Mouse (Mus musculus) CD4-positive, CD25-positive, alpha-beta regulatory T cell, adult 2 months (primary cell): ENCODE results near the gene Paqr4.
"Not testable (repeated sequence)": the region's sequence is repeated elsewhere in the genome, so short reads cannot be mapped to it uniquely, and the experiment has no call there.

Experiments
- DNase-seq: peaks from one replicate; pipeline ENCODE4 v3.0.0-alpha.2; 2012; ENCODE audit warnings: low read depth, low spot score

The Paqr4 gene

GRCm38 (mm10) chr17:23740598-23741021 lies at the start of gene Paqr4:
Paqr4 (minus strand) TSS chr17:23740867.
- DNase-seq = no peak

GRCm38 (mm10) chr17:23789749-23790268 lies 49.1 kb upstream of the Paqr4 start:
- no peak for DNase-seq

- DNase-seq = no peak
Measured at GRCm38 (mm10) chr17:23788973-23789372, 48.3 kb upstream of the Paqr4 start.

- DNase-seq = no peak
Measured at GRCm38 (mm10) chr17:23786510-23786931, 45.9 kb upstream of the Paqr4 start.

GRCm38 (mm10) chr17:23785561-23786471 lies 45.1 kb upstream of the Paqr4 start, which contains the start of gene Flywch2:
Flywch2 (minus strand) TSS chr17:23786081.
- peak; percentile 86 for DNase-seq

- no peak for DNase-seq
Measured at GRCm38 (mm10) chr17:23783352-23783751, 42.7 kb upstream of the Paqr4 start.

- DNase-seq = no peak
Measured at GRCm38 (mm10) chr17:23778447-23778846, 37.8 kb upstream of the Paqr4 start.

- DNase-seq = no peak
Measured at GRCm38 (mm10) chr17:23777141-23777540, 36.5 kb upstream of the Paqr4 start.

- no peak for DNase-seq
Measured at GRCm38 (mm10) chr17:23776216-23776615, 35.5 kb upstream of the Paqr4 start.

- DNase-seq = peak; percentile 92
Measured at GRCm38 (mm10) chr17:23774090-23774489, 33.4 kb upstream of the Paqr4 start.

GRCm38 (mm10) chr17:23773676-23774075 lies 33.0 kb upstream of the Paqr4 start:
- DNase-seq = no peak

GRCm38 (mm10) chr17:23772219-23772556 lies 31.5 kb upstream of the Paqr4 start:
- DNase-seq = not testable (repeated sequence)

GRCm38 (mm10) chr17:23771284-23772218 lies 30.9 kb upstream of the Paqr4 start, which contains the start of gene Flywch1:
Flywch1 (minus strand) TSS chr17:23771602.
- DNase-seq = peak; percentile 98

GRCm38 (mm10) chr17:23770896-23771283 lies 30.2 kb upstream of the Paqr4 start:
- no peak for DNase-seq

GRCm38 (mm10) chr17:23770493-23770892 lies 29.8 kb upstream of the Paqr4 start:
- DNase-seq = no peak

GRCm38 (mm10) chr17:23762976-23763375 lies 22.3 kb upstream of the Paqr4 start:
- no peak for DNase-seq

- no peak for DNase-seq
Measured at GRCm38 (mm10) chr17:23761155-23761554, 20.5 kb upstream of the Paqr4 start.

- no peak for DNase-seq
Measured at GRCm38 (mm10) chr17:23760231-23760630, 19.6 kb upstream of the Paqr4 start.

- DNase-seq = no peak
Measured at GRCm38 (mm10) chr17:23758801-23759200, 18.1 kb upstream of the Paqr4 start.

- no peak for DNase-seq
Measured at GRCm38 (mm10) chr17:23757581-23757980, 16.9 kb upstream of the Paqr4 start.

- DNase-seq = no peak
Measured at GRCm38 (mm10) chr17:23755689-23756088, 15.0 kb upstream of the Paqr4 start.
